Mouse (Mus musculus): ENCODE measurements around the gene Kifc3. TPM values are rescaled to one million over a fixed set of nuclear protein-coding genes. Genes with fewer than 3 reads are reported as not detected.
A peak's percentile ranks its signal among the peaks of the same experiment; 100 is the strongest.
"Not testable (repeated sequence)": the region's sequence is repeated elsewhere in the genome, so short reads cannot be mapped to it uniquely, and the experiment has no call there.

The Kifc3 gene
- 10 to 100 TPM; 63.7 to 65.7 TPM for total RNA-seq (2021)

GRCm38 (mm10) chr8:95202649-95203275, at the start of gene Kifc3:
TSS of gene Kifc3 (minus strand) at chr8:95202812.
- DNase-seq: no peak
- intact Hi-C loops (cut with DNase I): loop anchor here (10.0 kb wide), 3 partner anchors 68 to 258 kb away; no protein-coding TSS in a partner anchor

- intact Hi-C loops (cut with DNase I): no loop called here
These were observed 49.4 kb upstream of the Kifc3 start for GRCm38 (mm10) chr8:95252056-95252455.

GRCm38 (mm10) chr8:95249847-95250246, 47.2 kb upstream of the Kifc3 start:
- no peak for DNase-seq
- intact Hi-C loops (cut with DNase I): no loop called here

More at GRCm38 (mm10) chr8:95252056-95252455, 49.4 kb upstream of the Kifc3 start:
- no peak for DNase-seq

GRCm38 (mm10) chr8:95247277-95247676, 44.7 kb upstream of the Kifc3 start:
- intact Hi-C loops (cut with DNase I): no loop called here
- no peak for DNase-seq

GRCm38 (mm10) chr8:95245180-95245579, 42.6 kb upstream of the Kifc3 start:
- intact Hi-C loops (cut with DNase I): no loop called here
- peak; percentile 72 for DNase-seq

- intact Hi-C loops (cut with DNase I): no loop called here
- peak; percentile 46 for DNase-seq
These were observed 41.2 kb upstream of the Kifc3 start for GRCm38 (mm10) chr8:95243853-95244252.

GRCm38 (mm10) chr8:95242826-95243571, 40.4 kb upstream of the Kifc3 start:
- intact Hi-C loops (cut with DNase I): no loop called here
- peak; percentile 78 for DNase-seq

- no peak for DNase-seq
- intact Hi-C loops (cut with DNase I): no loop called here
These were observed 39.6 kb upstream of the Kifc3 start for GRCm38 (mm10) chr8:95242099-95242825.

GRCm38 (mm10) chr8:95235683-95236082, 33.1 kb upstream of the Kifc3 start:
- intact Hi-C loops (cut with DNase I): no loop called here
- peak; percentile 72 for DNase-seq

- DNase-seq; intact Hi-C loops (cut with DNase I): not testable (repeated sequence)
These were observed 27.5 kb upstream of the Kifc3 start for GRCm38 (mm10) chr8:95230086-95230485.

GRCm38 (mm10) chr8:95227151-95227468, 24.5 kb upstream of the Kifc3 start:
- intact Hi-C loops (cut with DNase I): no loop called here
- no peak for DNase-seq

- no peak for DNase-seq
- intact Hi-C loops (cut with DNase I): no loop called here
These were observed 23.9 kb upstream of the Kifc3 start for GRCm38 (mm10) chr8:95226251-95227150.

GRCm38 (mm10) chr8:95223969-95224368, 21.4 kb upstream of the Kifc3 start:
- intact Hi-C loops (cut with DNase I): no loop called here
- DNase-seq: no peak

GRCm38 (mm10) chr8:95221045-95221444, 18.4 kb upstream of the Kifc3 start:
- DNase-seq: no peak
- intact Hi-C loops (cut with DNase I): no loop called here

- DNase-seq: no peak
- intact Hi-C loops (cut with DNase I): no loop called here
These were observed 18.0 kb upstream of the Kifc3 start for GRCm38 (mm10) chr8:95220571-95220998.

GRCm38 (mm10) chr8:95219623-95220022, 17.0 kb upstream of the Kifc3 start:
- intact Hi-C loops (cut with DNase I): no loop called here
- no peak for DNase-seq

GRCm38 (mm10) chr8:95215709-95216360, 13.2 kb upstream of the Kifc3 start:
- no peak for DNase-seq
- intact Hi-C loops (cut with DNase I): no loop called here

- intact Hi-C loops (cut with DNase I): loop anchor here (10.0 kb wide), 3 partner anchors 75 to 265 kb away; no protein-coding TSS in a partner anchor
- DNase-seq: no peak
These were observed 7.3 kb upstream of the Kifc3 start for GRCm38 (mm10) chr8:95209924-95210323.

- intact Hi-C loops (cut with DNase I): loop anchor here (10.0 kb wide), 3 partner anchors 71 to 261 kb away; no protein-coding TSS in a partner anchor
- no peak for DNase-seq
These were observed 3.3 kb upstream of the Kifc3 start for GRCm38 (mm10) chr8:95205946-95206345.

- intact Hi-C loops (cut with DNase I): loop anchor here (10.0 kb wide), 3 partner anchors 69 to 259 kb away; no protein-coding TSS in a partner anchor
- peak; percentile 73 for DNase-seq
These were observed 1.4 kb upstream of the Kifc3 start for GRCm38 (mm10) chr8:95204039-95204380.

All from left cerebral cortex, postnatal 4 days (tissue).